Mouse (Mus musculus) lung, postnatal 0 days (tissue): ENCODE measurements around the gene Igf2bp3.

Experiments used
- CTCF ChIP-seq: IDR thresholded peaks from 2 replicates; pipeline ENCODE4 v1.5.1; 2016; ENCODE audit warnings: antibody characterized with exemption, mild to moderate bottlenecking
- EP300 ChIP-seq: IDR thresholded peaks from 2 replicates; pipeline ENCODE4 v1.6.1; 2016; ENCODE audit warnings: antibody characterized with exemption, mild to moderate bottlenecking, control low read depth

- TF ChIP-seq CTCF (no peak), EP300 (no peak)
These were observed 65.4 kb downstream of the Igf2bp3 start for GRCm38 (mm10) chr6:49149202-49149930.
